Mouse (Mus musculus) urinary bladder, postnatal 10 days (tissue): Measurements from ENCODE around the gene Erc2.

Experiments
- DNase-seq: peaks from one replicate; pipeline ENCODE4 v3.0.0; 2022; ENCODE audit warnings: low spot score

The Erc2 gene

DNA sequence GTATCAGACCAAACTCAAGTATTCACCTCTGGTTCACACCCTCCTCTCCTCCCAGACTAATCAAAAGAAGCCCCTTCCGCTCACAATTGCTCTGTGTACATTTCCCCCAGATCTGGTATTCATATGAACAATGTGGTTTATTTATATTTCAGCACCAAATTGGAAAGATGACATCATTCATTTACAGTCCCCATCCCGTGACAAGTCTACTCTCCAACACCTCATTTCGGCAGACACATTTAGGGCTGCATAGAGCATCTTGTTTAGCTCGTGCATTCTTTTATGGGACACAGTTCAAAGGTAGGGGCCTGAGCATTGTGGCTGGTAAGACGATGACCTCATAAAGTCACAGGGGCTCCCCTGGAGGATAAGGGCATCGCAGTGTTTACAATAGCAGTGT lies 677.9 kb downstream of the Erc2 start:
- no peak for DNase-seq

GRCm38 (mm10) chr14:28301251-28301650 lies 679.0 kb downstream of the Erc2 start:
- no peak for DNase-seq

GRCm38 (mm10) chr14:28304131-28304530 lies 681.9 kb downstream of the Erc2 start:
- no peak for DNase-seq

- DNase-seq = no peak
Observed at GRCm38 (mm10) chr14:28308661-28309060, 686.4 kb downstream of the Erc2 start.

DNA sequence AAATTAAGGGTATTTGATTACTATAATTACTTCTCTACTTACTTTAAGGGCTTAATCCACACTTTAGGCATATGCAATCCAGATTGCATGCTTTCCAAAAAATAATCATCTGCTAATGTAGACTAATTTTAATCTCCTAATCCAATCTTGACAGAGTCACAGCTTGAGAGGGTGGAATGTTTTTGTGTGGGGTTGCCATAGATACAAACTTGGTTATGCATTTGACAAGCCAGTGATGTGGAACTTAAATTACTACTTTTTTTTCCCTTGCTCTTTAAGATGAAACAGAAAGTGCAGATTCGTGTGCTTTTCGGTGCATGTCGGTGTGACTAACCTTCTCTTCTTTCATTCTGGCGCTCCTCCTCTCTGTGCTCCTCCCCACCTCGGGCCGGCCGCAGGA lies 694.6 kb downstream of the Erc2 start:
- no peak for DNase-seq

DNA sequence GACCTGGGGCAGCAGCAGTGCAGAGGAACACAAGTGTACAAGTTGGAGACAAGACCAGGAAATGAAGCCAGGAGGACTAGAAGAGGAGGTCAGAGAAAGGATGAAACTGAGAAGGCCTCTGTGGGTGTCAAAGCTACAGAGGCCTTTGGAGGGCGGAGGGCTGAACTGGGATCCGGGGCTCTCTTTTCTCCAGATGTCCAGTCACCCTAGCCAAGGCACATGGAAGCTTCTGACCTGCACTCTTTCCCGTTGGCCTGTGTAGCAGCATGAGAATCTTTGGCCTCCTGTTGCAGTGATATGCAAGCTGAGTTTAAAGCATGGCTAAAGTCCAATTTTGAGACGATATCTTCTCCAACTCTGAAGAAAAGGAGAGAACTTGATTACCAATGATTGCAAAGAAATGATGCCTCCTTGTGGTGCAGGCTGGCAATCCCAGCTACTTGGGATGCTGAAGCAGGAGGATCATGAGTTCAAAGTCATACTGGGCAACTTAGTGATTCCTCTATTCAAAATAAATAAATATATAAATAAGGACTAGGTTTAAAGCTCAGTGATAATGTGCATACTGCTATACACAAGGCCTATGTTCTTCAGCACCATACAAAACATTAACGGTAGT lies 699.8 kb downstream of the Erc2 start:
- DNase-seq = no peak

GRCm38 (mm10) chr14:28323243-28323642 lies 701.0 kb downstream of the Erc2 start:
- no peak for DNase-seq

- no peak for DNase-seq
Observed at GRCm38 (mm10) chr14:28323727-28324126, 701.5 kb downstream of the Erc2 start.

DNA sequence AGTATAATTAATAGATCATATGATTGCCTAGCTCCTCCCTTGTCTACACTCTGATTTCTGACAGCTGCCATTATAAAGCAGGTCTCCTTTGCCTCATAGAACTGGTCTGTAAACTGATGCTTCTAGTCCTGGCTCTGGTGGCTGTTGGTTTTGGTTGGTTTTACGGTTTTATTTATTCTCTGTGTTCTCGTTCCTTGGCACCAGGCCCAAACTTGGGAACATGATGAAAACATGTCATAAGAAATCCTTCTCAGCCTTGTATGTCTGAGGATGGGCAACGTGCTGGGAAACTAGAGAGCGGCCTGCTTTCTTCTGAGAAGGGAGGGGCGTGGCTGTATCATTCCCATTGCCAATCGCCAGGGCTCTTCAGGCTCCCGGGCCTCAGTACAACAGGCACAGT lies 704.2 kb downstream of the Erc2 start:
- DNase-seq = no peak

DNA sequence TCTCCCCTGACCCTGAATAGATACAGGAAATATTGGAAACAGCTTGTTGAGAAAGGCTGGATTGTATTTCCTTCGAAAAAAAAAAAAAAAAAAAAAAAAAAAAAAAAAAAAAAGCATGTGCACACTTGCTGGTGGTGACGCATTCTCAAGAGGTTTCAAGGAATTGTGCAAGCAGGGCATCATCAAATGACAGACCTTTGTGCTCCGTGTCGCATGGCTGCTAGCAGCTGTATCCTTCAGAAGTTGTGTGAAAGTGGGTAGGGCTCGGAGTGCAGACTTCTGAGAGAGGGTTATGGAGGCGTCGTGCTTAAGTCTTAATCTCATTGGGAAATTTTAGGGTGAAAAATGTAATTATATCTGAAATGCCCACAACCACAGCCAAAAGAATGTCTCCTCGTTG lies 706.3 kb downstream of the Erc2 start:
- DNase-seq = no peak

DNA sequence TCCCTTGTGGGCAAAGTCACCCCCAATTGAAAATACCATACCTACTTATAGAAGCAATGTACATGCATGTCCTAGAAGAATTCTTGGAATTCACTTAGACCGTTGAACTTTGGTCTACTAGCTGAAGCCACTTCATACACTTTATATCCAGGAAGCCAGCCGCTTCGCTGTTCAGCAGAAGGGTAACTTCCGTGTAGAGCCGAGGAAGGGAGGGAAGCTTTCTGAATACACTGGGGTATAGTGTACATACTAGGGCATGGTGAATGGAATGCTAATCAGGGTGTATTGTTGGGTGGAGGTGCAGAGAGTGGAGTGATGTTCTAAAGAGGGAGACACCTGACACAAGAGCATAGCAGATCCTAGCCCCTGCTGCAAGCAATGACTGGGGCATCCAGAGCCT lies 708.9 kb downstream of the Erc2 start:
- no peak for DNase-seq

DNA sequence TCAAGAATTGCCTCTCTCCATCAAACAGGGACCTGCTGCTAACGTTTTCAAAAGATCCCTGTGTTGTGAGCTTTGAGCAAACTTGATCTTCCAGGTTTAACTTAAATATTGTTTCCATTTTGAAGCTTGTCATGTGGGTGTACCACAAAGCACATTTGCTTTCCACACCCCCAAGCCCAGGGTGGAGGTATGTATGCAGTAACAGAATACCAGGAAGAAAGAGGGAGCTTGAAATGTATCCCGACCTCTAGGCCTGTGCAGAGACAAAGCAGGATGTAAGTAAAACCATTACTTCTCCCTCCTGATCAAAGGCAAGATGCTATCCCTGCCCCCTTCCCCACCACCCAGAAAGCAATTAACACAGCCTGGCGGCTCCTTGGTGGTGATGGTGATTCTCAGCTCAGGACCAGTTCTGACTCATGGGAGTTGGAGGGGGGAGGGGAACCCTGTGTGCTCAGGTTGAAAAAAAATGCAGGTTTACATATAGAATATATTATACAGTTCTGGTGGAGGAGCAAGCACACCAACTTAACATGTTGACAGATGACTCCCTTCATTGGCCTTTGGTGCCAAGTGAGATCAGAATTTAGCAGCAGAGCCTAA lies 710.2 kb downstream of the Erc2 start:
- no peak for DNase-seq

- no peak for DNase-seq
Observed at GRCm38 (mm10) chr14:28339146-28339545, 716.9 kb downstream of the Erc2 start.

DNA sequence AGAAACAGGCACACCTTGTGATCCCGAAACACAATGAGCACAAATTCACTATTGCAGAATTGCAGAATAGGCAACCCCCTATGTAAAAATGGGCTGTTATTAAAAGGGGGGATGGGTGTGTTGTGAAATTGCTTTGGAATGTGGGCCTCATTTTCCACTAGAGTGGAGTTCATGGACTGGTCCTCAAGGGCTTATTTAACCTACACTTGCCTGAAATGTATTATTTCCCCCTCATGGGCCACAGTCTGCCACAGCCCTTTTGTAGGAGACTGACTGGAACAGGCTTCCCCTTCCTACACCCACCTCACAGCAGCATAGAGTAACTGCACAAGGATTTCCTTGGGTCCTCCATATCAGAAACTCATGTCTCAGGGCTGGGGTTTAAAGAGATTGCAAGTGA lies 726.9 kb downstream of the Erc2 start:
- no peak for DNase-seq

- no peak for DNase-seq
Observed at GRCm38 (mm10) chr14:28356031-28356430, 733.8 kb downstream of the Erc2 start.

DNA sequence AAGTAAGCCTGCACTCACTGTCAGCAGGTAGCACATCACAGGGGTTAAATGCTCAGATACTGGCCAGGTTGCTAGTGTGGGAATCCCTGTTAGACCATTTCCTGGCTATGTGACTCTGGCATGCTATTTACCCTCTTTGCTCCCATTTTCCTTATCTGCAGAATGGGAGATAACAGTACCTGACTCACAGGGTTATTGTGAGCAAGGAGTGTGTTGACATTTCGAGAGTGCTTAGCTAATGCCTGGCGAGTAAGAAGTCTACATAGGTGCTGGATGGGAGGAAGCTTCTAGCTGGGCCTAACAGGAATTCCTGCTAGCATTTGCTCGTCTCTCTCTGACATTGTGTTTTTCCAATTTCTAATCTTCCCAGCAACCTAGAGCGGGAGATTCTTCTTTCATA lies 737.3 kb downstream of the Erc2 start:
- DNase-seq = no peak

- DNase-seq = no peak
Observed at GRCm38 (mm10) chr14:28359983-28360382, 737.8 kb downstream of the Erc2 start.

- no peak for DNase-seq
Observed at GRCm38 (mm10) chr14:28362336-28362735, 740.1 kb downstream of the Erc2 start.

DNA sequence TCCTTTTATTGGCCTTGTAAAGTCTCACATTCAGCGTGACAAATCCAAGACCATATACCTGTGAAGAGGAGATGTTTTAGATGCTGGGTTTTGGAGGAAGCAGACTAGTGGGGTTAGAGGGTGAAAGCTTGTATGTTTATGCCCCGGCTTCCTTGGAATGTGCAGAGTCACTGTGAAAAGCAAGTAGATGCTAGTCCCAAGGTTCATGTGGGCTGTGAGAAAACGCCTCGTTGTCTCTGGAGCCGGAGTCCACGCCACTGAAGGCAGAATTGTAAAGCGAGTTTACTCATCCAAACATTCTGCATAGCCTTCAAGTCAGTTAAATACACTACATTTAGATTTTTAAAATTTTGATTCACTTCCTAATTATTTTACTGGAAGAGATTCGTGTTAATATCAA lies 748.5 kb downstream of the Erc2 start:
- DNase-seq = no peak

DNA sequence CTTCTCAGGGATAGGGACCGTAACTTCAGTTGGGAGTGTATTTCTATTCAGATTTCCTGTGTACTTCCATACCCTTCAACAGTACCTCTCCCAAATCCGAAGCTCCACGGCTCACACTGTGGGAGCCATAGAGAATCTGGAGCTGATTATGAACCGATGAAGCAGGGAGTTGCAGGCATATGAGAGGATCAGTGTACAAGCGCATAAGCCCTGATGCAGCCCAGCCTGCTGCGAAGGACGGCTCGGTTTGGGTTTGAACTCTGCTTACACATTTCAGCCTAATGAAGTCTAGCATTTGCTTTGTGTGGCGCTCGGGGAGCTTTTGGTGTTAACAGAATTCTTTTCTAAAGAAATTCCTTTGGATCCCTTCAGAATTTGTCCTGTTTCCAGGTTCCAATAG lies 749.4 kb downstream of the Erc2 start:
- no peak for DNase-seq

- no peak for DNase-seq
Observed at GRCm38 (mm10) chr14:28375642-28376091, 753.4 kb downstream of the Erc2 start.

DNA sequence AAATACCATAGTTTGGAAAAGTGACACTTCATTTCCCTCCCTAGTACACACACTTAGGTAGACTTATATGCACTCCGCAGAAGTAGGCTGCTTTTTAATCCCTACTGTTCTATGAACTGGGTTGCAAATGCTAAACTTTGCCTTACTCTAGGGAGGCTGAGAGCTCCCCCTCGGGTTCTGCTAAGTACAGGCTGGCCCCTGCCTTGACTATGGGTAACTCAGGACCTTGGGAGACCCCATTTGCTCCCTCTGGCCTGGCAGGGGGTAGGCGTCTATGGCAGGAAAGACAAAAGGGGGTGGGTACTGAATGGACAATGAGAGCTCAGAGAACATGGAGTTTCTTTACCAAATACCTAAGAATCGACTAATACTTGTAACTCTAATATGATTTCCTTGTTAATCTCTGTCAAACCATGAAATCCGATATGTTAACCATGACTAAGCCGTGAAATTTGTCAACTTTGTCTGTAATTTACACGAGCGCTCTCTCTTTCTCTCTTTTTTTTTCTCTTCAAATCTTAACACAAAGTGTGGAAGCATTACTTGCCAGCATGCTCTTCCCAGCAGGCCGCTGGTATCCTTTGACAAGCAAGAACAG lies 754.1 kb downstream of the Erc2 start:
- no peak for DNase-seq

- DNase-seq = no peak
Observed at GRCm38 (mm10) chr14:28377519-28377918, 755.3 kb downstream of the Erc2 start.

GRCm38 (mm10) chr14:28380129-28380528 lies 757.9 kb downstream of the Erc2 start:
- no peak for DNase-seq
